Mouse (Mus musculus): ENCODE results near the gene Clmp.
"Not testable (repeated sequence)": the region's sequence is repeated elsewhere in the genome, so short reads cannot be mapped to it uniquely, and the experiment has no call there.

Clmp gene

GRCm38 (mm10) chr9:40732302-40732701, 46.5 kb downstream of the Clmp start:
- no peak for DNase-seq

GRCm38 (mm10) chr9:40737117-40737516, 51.4 kb downstream of the Clmp start:
- DNase-seq: no peak

- no peak for DNase-seq
These were observed 57.8 kb downstream of the Clmp start for GRCm38 (mm10) chr9:40743525-40744034.

GRCm38 (mm10) chr9:40744233-40744632, 58.5 kb downstream of the Clmp start:
- no peak for DNase-seq

GRCm38 (mm10) chr9:40746796-40747195, 61.0 kb downstream of the Clmp start:
- no peak for DNase-seq

- no peak for DNase-seq
These were observed 61.5 kb downstream of the Clmp start for GRCm38 (mm10) chr9:40747249-40747648.

GRCm38 (mm10) chr9:40749832-40750620, 64.3 kb downstream of the Clmp start:
- DNase-seq: no peak

- DNase-seq: no peak
These were observed 66.0 kb downstream of the Clmp start for GRCm38 (mm10) chr9:40751749-40752148.

- peak; percentile 50 for DNase-seq
These were observed 70.6 kb downstream of the Clmp start for GRCm38 (mm10) chr9:40756401-40756800.

- peak; percentile 71 for DNase-seq
These were observed 71.4 kb downstream of the Clmp start for GRCm38 (mm10) chr9:40757105-40757626.

- DNase-seq: peak; percentile 78
These were observed 72.0 kb downstream of the Clmp start for GRCm38 (mm10) chr9:40757685-40758270.

GRCm38 (mm10) chr9:40762354-40762753, 76.6 kb downstream of the Clmp start:
- no peak for DNase-seq

- no peak for DNase-seq
These were observed 79.3 kb downstream of the Clmp start for GRCm38 (mm10) chr9:40764887-40765580.

GRCm38 (mm10) chr9:40765581-40765940, 79.8 kb downstream of the Clmp start:
- DNase-seq: no peak

- DNase-seq: no peak
These were observed 80.4 kb downstream of the Clmp start for GRCm38 (mm10) chr9:40766058-40766605.

GRCm38 (mm10) chr9:40767946-40768345, 82.2 kb downstream of the Clmp start:
- DNase-seq: no peak

GRCm38 (mm10) chr9:40772246-40772645, 86.5 kb downstream of the Clmp start:
- peak; percentile 84 for DNase-seq

GRCm38 (mm10) chr9:40773142-40773541, 87.4 kb downstream of the Clmp start:
- not testable (repeated sequence) for DNase-seq

GRCm38 (mm10) chr9:40773869-40774268, 88.1 kb downstream of the Clmp start:
- DNase-seq: no peak

- DNase-seq: no peak
These were observed 90.3 kb downstream of the Clmp start for GRCm38 (mm10) chr9:40776044-40776443.

GRCm38 (mm10) chr9:40776459-40777248, 90.9 kb downstream of the Clmp start:
- DNase-seq: no peak

GRCm38 (mm10) chr9:40780111-40780510, 94.3 kb downstream of the Clmp start:
- no peak for DNase-seq

Data from cerebellum, adult 11 months (tissue).